ENCODE assay signal across 25 mouse cellular contexts in the genomic region with DNA sequence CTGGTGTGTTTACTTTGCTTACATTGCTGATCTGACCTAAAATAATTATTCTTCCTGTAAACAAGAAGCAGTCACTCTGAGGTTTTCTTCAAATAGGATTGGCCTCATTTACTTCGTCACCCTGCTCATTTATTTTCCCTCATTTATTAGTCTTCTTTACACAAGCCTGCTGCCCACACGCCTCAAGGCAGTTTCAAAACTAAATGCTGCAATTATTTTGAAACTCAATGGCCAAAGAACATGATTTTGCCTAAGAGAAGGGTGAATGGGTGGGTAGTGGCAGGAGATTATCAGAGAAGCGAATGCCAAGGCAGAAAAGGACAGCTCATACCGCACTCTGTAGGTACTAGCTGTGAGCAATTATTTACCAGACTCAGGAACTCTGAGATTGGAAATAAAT.
A peak's percentile ranks its signal among the peaks of the same experiment; 100 is the strongest.
DNase-seq lines count a peak whose midpoint lies in the region; ATAC-seq and TF ChIP-seq lines count a peak whose summit lies in the region.
"Had no signal": no experiment of that assay in that cellular context is flagged by ENCODE, and none has a peak within 500 bp of the region (broad histone marks: within the 10 kb centered on the region; RNA-seq: fewer than 3 reads in every experiment).

No protein-coding gene starts in this region.

- no peak overlapping the region for H3K9ac ChIP-seq in lung, embryonic 16.5 days (ENCODE audit: low read length)
- H3K9ac ChIP-seq: embryonic facial prominence, embryonic 12.5 days; forebrain, embryonic 13.5 days; forebrain, embryonic 15.5 days had no signal

- H3K27ac ChIP-seq in heart, embryonic 10.5 days = no peak overlapping the region
- H3K27ac ChIP-seq in lung, embryonic 16.5 days (ENCODE audit: low read length) = peak overlapping the region; percentile 83
- H3K27ac ChIP-seq in bone marrow, adult 2 months (ENCODE audit: control insufficient read depth, insufficient read depth, low read depth, low read length, poor library complexity) = peak overlapping the region; percentile 65; the same call in 1 of the 2 replicates
- H3K27ac ChIP-seq: embryonic facial prominence, embryonic 10.5 days; embryonic facial prominence, embryonic 12.5 days; forebrain, embryonic 13.5 days; forebrain, embryonic 15.5 days had no signal

- TF ChIP-seq CTCF in bone marrow, adult 2 months (IDR thresholded peaks at IDR 0.05; ENCODE audit: control insufficient read depth, insufficient read depth, low read length) = no peak

- H3K4me2 ChIP-seq in lung, embryonic 16.5 days (ENCODE audit: low read depth, low read length) = no peak overlapping the region
- H3K4me2 ChIP-seq: embryonic facial prominence, embryonic 12.5 days; forebrain, embryonic 13.5 days; forebrain, embryonic 15.5 days had no signal

- no peaks in the 10 kb centered on the region for H3K4me1 ChIP-seq in heart, embryonic 10.5 days
- H3K4me1 ChIP-seq in lung, embryonic 16.5 days (replicated peaks; ENCODE audit: control insufficient read depth, insufficient read depth, low read length) = peaks cover 12% of the 10 kb centered on the region
- H3K4me1 ChIP-seq in bone marrow, adult 2 months (ENCODE audit: control insufficient read depth, insufficient read depth, low read length) = peaks cover 1% of the 10 kb centered on the region; the same call in 1 of the 2 replicates
- H3K4me1 ChIP-seq: embryonic facial prominence, embryonic 10.5 days; embryonic facial prominence, embryonic 12.5 days; forebrain, embryonic 13.5 days; forebrain, embryonic 15.5 days had no signal

- H3K27me3 ChIP-seq in heart, embryonic 10.5 days (ENCODE audit: insufficient read depth, poor library complexity, severe bottlenecking) = no peaks in the 10 kb centered on the region
- no peaks in the 10 kb centered on the region for H3K27me3 ChIP-seq in lung, embryonic 16.5 days (ENCODE audit: control insufficient read depth, insufficient read depth, low read depth, low read length)
- H3K27me3 ChIP-seq: CH12.LX; embryonic facial prominence, embryonic 12.5 days; forebrain, embryonic 13.5 days; forebrain, embryonic 15.5 days had no signal

- H3K36me3 ChIP-seq in heart, embryonic 10.5 days = no peaks in the 10 kb centered on the region
- H3K36me3 ChIP-seq in lung, embryonic 16.5 days (ENCODE audit: control insufficient read depth, insufficient read depth, low read length) = no peaks in the 10 kb centered on the region
- H3K36me3 ChIP-seq: embryonic facial prominence, embryonic 10.5 days; embryonic facial prominence, embryonic 12.5 days; forebrain, embryonic 15.5 days; G1E had no signal

- no peaks in the 10 kb centered on the region for H3K9me3 ChIP-seq in heart, embryonic 10.5 days
- H3K9me3 ChIP-seq in lung, embryonic 16.5 days (ENCODE audit: control insufficient read depth, low read length) = no peaks in the 10 kb centered on the region
- H3K9me3 ChIP-seq: embryonic facial prominence, embryonic 12.5 days; forebrain, embryonic 13.5 days; forebrain, embryonic 15.5 days; G1E had no signal

- DNase-seq in heart, embryonic 10.5 days (ENCODE audit: low spot score) = peak; percentile 5
- no peak for DNase-seq in heart, adult 8-10 months (ENCODE audit: low spot score)
- no peak for DNase-seq in lung, postnatal 25 days (ENCODE audit: low spot score)
- no peak for DNase-seq in urinary bladder, adult 2 months (ENCODE audit: low spot score)
- DNase-seq: adrenal gland, adult 2 months; adrenal gland, postnatal 10 days; adrenal gland, postnatal 25 days; B cell, adult 2 months; cerebellum, adult 11-12 months; cerebellum, adult 2 months; cerebellum, adult 9-10 months; cerebellum, postnatal 10 days; cerebellum, postnatal 25 days had no signal

- ATAC-seq in lung, embryonic 16.5 days (ENCODE audit: low read depth) = no peak
- ATAC-seq in megakaryocyte, adult 5-6 weeks (ENCODE audit: poor library complexity, severe bottlenecking) = peak; percentile 72
- no peak for ATAC-seq in activated CD4-positive, CD25-positive, alpha-beta regulatory T cell, adult 4 months
- ATAC-seq: CD4-positive, CD25-positive, alpha-beta regulatory T cell, adult 4 months; forebrain, embryonic 13.5 days; forebrain, embryonic 15.5 days; Patski had no signal

- 81% methylated on average over 4 of the region's 4 CpGs for WGBS in heart, embryonic 10.5 days
- WGBS in lung, embryonic 16.5 days = 78% methylated on average over 4 of the region's 4 CpGs
- WGBS in bone marrow, adult 2 months = 46% methylated on average over 4 of the region's 4 CpGs

- no peak for TF ChIP-seq POLR2A in bone marrow, adult 2 months (IDR thresholded peaks at IDR 0.05; ENCODE audit: borderline replicate concordance, control insufficient read depth, low read depth, low read length)

- H3K4me3 ChIP-seq in heart, embryonic 10.5 days = no peak overlapping the region
- H3K4me3 ChIP-seq in lung, embryonic 16.5 days (ENCODE audit: low read length) = no peak overlapping the region
- no peak overlapping the region for H3K4me3 ChIP-seq in bone marrow, adult 2 months (replicated peaks; ENCODE audit: control insufficient read depth, low read depth, low read length)
- H3K4me3 ChIP-seq: embryonic facial prominence, embryonic 10.5 days; embryonic facial prominence, embryonic 12.5 days; forebrain, embryonic 13.5 days; forebrain, embryonic 15.5 days had no signal
